Mouse (Mus musculus) erythroid progenitor cell, adult 5-6 weeks (primary cell): ENCODE data around the gene Olfr1275. TPM values are rescaled to one million over a fixed set of nuclear protein-coding genes. Genes with fewer than 3 reads are reported as not detected.

Experiments
- ATAC-seq: replicated peaks from 2 replicates; pipeline ENCODE4 v1.8.0; 2016; ENCODE audit warnings: moderate number of reproducible peaks, mild to moderate bottlenecking, moderate TSS enrichment, inconsistent platforms; ENCODE audit not compliant: poor library complexity, low FRiP score, severe bottlenecking
- total RNA-seq, 2 experiments: library from RNA; stranded (forward) in 1 of 2; stranded (reverse) in 1 of 2; fragments of 150-400 nt in 1 of 2; fragments of 186-747, 209-891 nt in 1 of 2; gene quantifications; 2 replicates each; pipeline versions ENCODE4 v1.2.3 to v1.2.4; 2015 to 2017; ENCODE audit warnings: low replicate concordance in 2 of 2

The Olfr1275 gene
- total RNA-seq (2015; ENCODE audit: low replicate concordance) (not detected in 2 replicates), total RNA-seq (2017; ENCODE audit: low replicate concordance) (not detected in 2 replicates)

DNA sequence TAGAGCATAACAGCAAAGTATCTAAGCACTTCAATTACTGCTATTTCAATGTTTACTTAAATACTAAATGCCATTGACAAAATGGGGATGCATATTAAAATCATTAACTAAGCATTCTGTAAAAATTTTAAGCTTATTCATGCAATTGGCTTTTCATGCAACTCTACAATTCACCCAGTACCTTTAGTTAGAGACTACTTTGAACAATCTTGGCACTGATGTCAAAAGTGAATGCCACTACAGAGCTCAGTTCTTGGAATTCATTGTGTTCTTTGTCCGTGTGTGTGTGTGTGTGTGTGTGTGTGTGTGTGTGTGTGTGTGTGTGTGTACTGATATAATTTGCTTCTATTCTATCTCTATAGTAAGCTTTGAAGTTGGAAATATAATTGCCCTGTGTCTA lies at the start of gene Olfr1275:
Gene Olfr1275, minus strand, starts transcription at position 101 of the 400 bp plus-strand sequence.
- no peak for ATAC-seq

DNA sequence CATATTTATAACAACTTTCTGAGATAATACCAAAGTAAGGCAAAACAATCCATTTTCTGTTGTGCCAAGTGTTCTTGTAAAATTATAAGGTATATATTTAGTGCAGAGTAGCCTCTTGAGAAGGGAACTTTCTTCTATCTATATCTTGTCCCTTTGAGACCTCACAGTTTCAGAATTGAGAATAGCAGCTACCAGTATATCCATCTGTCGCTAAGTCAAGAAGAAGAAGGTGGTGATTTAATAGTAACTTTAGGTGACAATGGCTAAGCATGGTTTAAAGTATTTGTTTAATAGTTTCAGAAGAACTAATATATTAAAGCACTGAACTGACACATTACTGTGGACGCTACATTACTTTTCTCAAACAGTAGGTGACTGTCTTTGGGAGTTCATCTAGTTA lies 38.9 kb upstream of the Olfr1275 start, which contains the start of gene Olfr1277:
Gene Olfr1277, minus strand, starts transcription at position 101 of the 400 bp plus-strand sequence.
- no peak for ATAC-seq

GRCm38 (mm10) chr2:111254216-111254615 lies 19.1 kb upstream of the Olfr1275 start, which contains the start of gene Olfr1276:
Gene Olfr1276, plus strand, starts transcription at chr2:111254516.
- no peak for ATAC-seq

DNA sequence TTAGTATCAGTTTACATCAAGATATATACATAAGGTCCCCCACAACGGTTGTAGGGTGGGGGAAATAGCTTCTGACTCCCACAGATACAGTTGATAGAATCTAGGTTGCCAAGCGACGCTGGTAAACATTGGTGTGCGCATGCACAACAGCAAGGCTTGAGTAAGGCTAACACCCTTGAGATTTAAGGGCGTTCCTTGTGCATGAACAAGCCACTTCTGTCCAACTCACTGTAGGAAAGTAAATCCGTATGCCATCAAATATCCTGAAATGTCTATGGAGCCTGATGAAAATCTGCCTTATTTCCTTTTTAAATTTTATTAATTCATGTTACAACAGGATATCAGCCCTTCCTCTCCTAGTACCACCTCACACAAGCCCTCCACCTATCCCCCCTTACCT lies 5.6 kb downstream of the Olfr1275 start, which contains the start of gene 4930430A15Rik:
Gene 4930430A15Rik, minus strand, starts transcription at position 101 of the 400 bp plus-strand sequence.
- ATAC-seq: no peak

DNA sequence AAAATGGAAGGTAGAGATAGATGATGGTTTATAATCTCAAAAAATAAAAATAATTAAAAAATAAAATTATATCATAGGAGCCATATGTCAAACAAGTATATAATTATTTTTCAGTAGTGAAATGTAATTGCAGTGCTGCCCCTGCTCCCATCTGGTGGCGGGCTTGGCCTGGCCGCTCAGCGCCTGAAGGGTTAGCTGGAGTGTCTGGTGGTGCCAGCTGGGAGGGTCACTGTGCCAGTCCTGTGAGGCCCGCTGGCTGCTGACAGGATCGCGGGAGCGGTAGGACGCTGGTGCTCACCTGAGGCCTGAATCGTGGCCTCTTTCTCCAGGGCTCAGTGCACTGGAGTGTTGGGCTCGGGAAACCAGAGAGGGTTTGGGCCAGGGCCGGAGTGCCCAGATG lies 53.0 kb downstream of the Olfr1275 start:
- ATAC-seq: no peak

Other genes starting within 250 kb of the Olfr1275 start
- not detected in 2 replicates for gene Gm13941, start 129.3 kb downstream of the Olfr1275 start, total RNA-seq (2015; ENCODE audit: low replicate concordance)
- not detected in 2 replicates for gene Gm13941, start 129.3 kb downstream of the Olfr1275 start, total RNA-seq (2017; ENCODE audit: low replicate concordance)
- not detected in 2 replicates for gene Gm15130, start 82.3 kb downstream of the Olfr1275 start, total RNA-seq (2015; ENCODE audit: low replicate concordance)
- gene Gm15130, start 82.3 kb downstream of the Olfr1275 start, total RNA-seq (2017; ENCODE audit: low replicate concordance): not detected in 2 replicates
- gene 4930430A15Rik, start 5.7 kb downstream of the Olfr1275 start, total RNA-seq (2015; ENCODE audit: low replicate concordance): not detected in 2 replicates
- gene 4930430A15Rik, start 5.7 kb downstream of the Olfr1275 start, total RNA-seq (2017; ENCODE audit: low replicate concordance): not detected in 2 replicates
- not detected in 2 replicates for gene Olfr1276, start 19.2 kb upstream of the Olfr1275 start, total RNA-seq (2015; ENCODE audit: low replicate concordance)
- not detected in 2 replicates for gene Olfr1276, start 19.2 kb upstream of the Olfr1275 start, total RNA-seq (2017; ENCODE audit: low replicate concordance)
- not detected in 2 replicates for gene Olfr1277, start 38.8 kb upstream of the Olfr1275 start, total RNA-seq (2015; ENCODE audit: low replicate concordance)
- gene Olfr1277, start 38.8 kb upstream of the Olfr1275 start, total RNA-seq (2017; ENCODE audit: low replicate concordance): not detected in 2 replicates
- gene Olfr1278, start 54.9 kb upstream of the Olfr1275 start, total RNA-seq (2015; ENCODE audit: low replicate concordance): not detected in 2 replicates
- not detected in 2 replicates for gene Olfr1278, start 54.9 kb upstream of the Olfr1275 start, total RNA-seq (2017; ENCODE audit: low replicate concordance)
- not detected in 2 replicates for gene Olfr1279, start 65.3 kb upstream of the Olfr1275 start, total RNA-seq (2015; ENCODE audit: low replicate concordance)
- not detected in 2 replicates for gene Olfr1279, start 65.3 kb upstream of the Olfr1275 start, total RNA-seq (2017; ENCODE audit: low replicate concordance)
- not detected in 2 replicates for gene Olfr1280, start 78.7 kb upstream of the Olfr1275 start, total RNA-seq (2015; ENCODE audit: low replicate concordance)
- not detected in 2 replicates for gene Olfr1280, start 78.7 kb upstream of the Olfr1275 start, total RNA-seq (2017; ENCODE audit: low replicate concordance)
- gene Olfr1281, start 91.2 kb upstream of the Olfr1275 start, total RNA-seq (2015; ENCODE audit: low replicate concordance): not detected in 2 replicates
- not detected in 2 replicates for gene Olfr1281, start 91.2 kb upstream of the Olfr1275 start, total RNA-seq (2017; ENCODE audit: low replicate concordance)
- gene Olfr1282, start 100.8 kb upstream of the Olfr1275 start, total RNA-seq (2015; ENCODE audit: low replicate concordance): not detected in 2 replicates
- gene Olfr1282, start 100.8 kb upstream of the Olfr1275 start, total RNA-seq (2017; ENCODE audit: low replicate concordance): not detected in 2 replicates
- not detected in 2 replicates for gene Olfr1283, start 131.5 kb upstream of the Olfr1275 start, total RNA-seq (2015; ENCODE audit: low replicate concordance)
- gene Olfr1283, start 131.5 kb upstream of the Olfr1275 start, total RNA-seq (2017; ENCODE audit: low replicate concordance): not detected in 2 replicates
- gene Olfr1284, start 140.2 kb upstream of the Olfr1275 start, total RNA-seq (2015; ENCODE audit: low replicate concordance): not detected in 2 replicates
- not detected in 2 replicates for gene Olfr1284, start 140.2 kb upstream of the Olfr1275 start, total RNA-seq (2017; ENCODE audit: low replicate concordance)
- not detected in 2 replicates for gene Olfr1286, start 187.8 kb upstream of the Olfr1275 start, total RNA-seq (2015; ENCODE audit: low replicate concordance)
- not detected in 2 replicates for gene Olfr1286, start 187.8 kb upstream of the Olfr1275 start, total RNA-seq (2017; ENCODE audit: low replicate concordance)
- not detected in 2 replicates for gene Olfr1287, start 213.9 kb upstream of the Olfr1275 start, total RNA-seq (2015; ENCODE audit: low replicate concordance)
- gene Olfr1287, start 213.9 kb upstream of the Olfr1275 start, total RNA-seq (2017; ENCODE audit: low replicate concordance): not detected in 2 replicates
- gene Olfr1288, start 238.8 kb upstream of the Olfr1275 start, total RNA-seq (2015; ENCODE audit: low replicate concordance): not detected in 2 replicates
- not detected in 2 replicates for gene Olfr1288, start 238.8 kb upstream of the Olfr1275 start, total RNA-seq (2017; ENCODE audit: low replicate concordance)
- gene Olfr1289, start 245.5 kb upstream of the Olfr1275 start, total RNA-seq (2015; ENCODE audit: low replicate concordance): not detected in 2 replicates
- gene Olfr1289, start 245.5 kb upstream of the Olfr1275 start, total RNA-seq (2017; ENCODE audit: low replicate concordance): not detected in 2 replicates